1 mouse cellular context compared by ENCODE assay signal in genomic region chr6:47811324-47811723, GRCm38 (mm10).
A peak's percentile ranks its signal among the peaks of the same experiment; 100 is the strongest.
TF ChIP-seq lines count a peak whose summit lies in the region.

No protein-coding gene starts in this region.

TF ChIP-seq in CH12.LX, 34 proteins besides CTCF, POLR2A, EP300 and RAD21 (continued from another document):
- TF ChIP-seq MYC (IDR thresholded peaks at IDR 0.05; ENCODE audit: low read depth, low read length): 0 out of 2 replicates have a peak, but pooled peaks have one; percentile 36
- 0 out of 2 replicates have a peak, but pooled peaks have one; percentile 37 for TF ChIP-seq CHD1 (IDR thresholded peaks at IDR 0.05; ENCODE audit: low read depth, low read length)
- 0 out of 2 replicates have a peak, but pooled peaks have one; percentile 40 for TF ChIP-seq CHD2 (IDR thresholded peaks at IDR 0.05; ENCODE audit: low read length)
- peak; percentile 58; the same call in 1 of the 2 replicates for TF ChIP-seq MAFK (IDR thresholded peaks at IDR 0.05; ENCODE audit: insufficient replicate concordance, low read length)
